Mouse (Mus musculus): ENCODE measurements at regions not wholly inside any gene's neighbourhood (a gene's known extent, or its start where the extent isn't known, plus 50 kb on each side); places are given as distances from the start of the nearest gene placed in this dataset.

GRCm38 (mm10) chr7:63313096-63313495 is 100.7 kb upstream of the Chrna7 start:
- no peak for DNase-seq (ENCODE audit: low spot score)

- DNase-seq (ENCODE audit: low spot score), result peak; percentile 82
These were observed 107.2 kb upstream of the Chrna7 start for GRCm38 (mm10) chr7:63319594-63319993.

- DNase-seq (ENCODE audit: low spot score), result no peak
These were observed 108.8 kb upstream of the Chrna7 start for GRCm38 (mm10) chr7:63321171-63321570.

GRCm38 (mm10) chr7:63321951-63322710 is 109.8 kb upstream of the Chrna7 start:
- DNase-seq (ENCODE audit: low spot score), result peak; percentile 84

- peak; percentile 68 for DNase-seq (ENCODE audit: low spot score)
These were observed 109.4 kb upstream of the Otud7a start for GRCm38 (mm10) chr7:63335146-63335545.

- no peak for DNase-seq (ENCODE audit: low spot score)
These were observed 108.5 kb upstream of the Otud7a start for GRCm38 (mm10) chr7:63336072-63336471.

GRCm38 (mm10) chr7:63341716-63342115 is 102.8 kb upstream of the Otud7a start:
- no peak for DNase-seq (ENCODE audit: low spot score)

- peak; percentile 77 for DNase-seq (ENCODE audit: low spot score)
These were observed 98.7 kb upstream of the Otud7a start for GRCm38 (mm10) chr7:63345671-63346392.

DNA sequence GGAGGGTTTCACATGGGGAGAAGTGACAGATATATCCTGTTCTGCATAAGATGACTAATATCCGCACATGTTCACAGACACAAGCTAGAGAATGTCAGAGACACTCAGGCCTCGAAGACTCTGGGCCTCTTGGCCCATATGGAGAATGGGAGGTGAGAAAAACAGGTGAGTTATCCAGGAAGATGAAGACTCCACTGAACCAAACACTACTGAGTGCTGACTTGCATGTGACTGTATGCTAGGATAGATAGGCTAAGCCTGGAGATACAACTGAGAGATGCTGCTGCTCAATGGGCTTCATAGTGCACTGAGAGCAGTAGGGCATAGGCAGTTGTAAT is 98.2 kb upstream of the Otud7a start:
- DNase-seq (ENCODE audit: low spot score), result no peak

Measured in layer of hippocampus, adult 11-12 months (tissue).